Mouse (Mus musculus) retina, postnatal 7 days (tissue): ENCODE results near the gene Dnah1.

Experiments used
- DNase-seq: peaks from one replicate; pipeline ENCODE4 v3.0.0-alpha.2; 2012; ENCODE audit warnings: low read depth, low spot score

Gene Dnah1

GRCm38 (mm10) chr14:31233996-31234591 lies 89.6 kb downstream of the Dnah1 start:
- peak; percentile 84 for DNase-seq

- DNase-seq: no peak
Measured at GRCm38 (mm10) chr14:31233070-31233995, 90.4 kb downstream of the Dnah1 start.

- no peak for DNase-seq
Measured at GRCm38 (mm10) chr14:31232404-31233069, 91.2 kb downstream of the Dnah1 start.

DNA sequence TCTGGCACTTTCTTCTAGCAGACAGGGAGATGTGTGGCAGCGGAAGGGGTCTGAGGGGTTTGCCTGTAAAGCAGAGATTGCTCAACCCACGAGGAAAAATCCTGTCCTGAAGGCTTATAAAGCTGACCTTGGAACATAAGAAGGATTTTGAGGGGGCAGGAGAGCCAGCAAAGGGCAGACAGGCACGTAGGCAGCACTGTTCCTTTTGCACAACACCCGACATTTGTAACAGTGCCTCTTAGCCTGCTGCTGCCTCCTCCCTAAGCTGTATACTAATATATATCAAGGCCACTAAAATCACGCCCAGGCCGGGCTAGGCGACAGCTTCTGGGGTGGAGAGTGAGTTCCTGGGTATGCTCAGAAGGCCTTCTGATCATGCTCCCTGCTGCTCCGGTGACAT lies 93.3 kb downstream of the Dnah1 start:
- no peak for DNase-seq

GRCm38 (mm10) chr14:31228234-31228633 lies 95.5 kb downstream of the Dnah1 start:
- no peak for DNase-seq

GRCm38 (mm10) chr14:31226978-31227377 lies 96.7 kb downstream of the Dnah1 start:
- no peak for DNase-seq

GRCm38 (mm10) chr14:31217666-31218065 lies 106.0 kb downstream of the Dnah1 start, which contains the start of gene Sema3g:
Gene Sema3g, plus strand, starts transcription at chr14:31217860.
- DNase-seq: peak; percentile 63

- no peak for DNase-seq
Measured at GRCm38 (mm10) chr14:31216846-31217245, 106.8 kb downstream of the Dnah1 start, which contains the start of gene Nisch. Gene Nisch, minus strand, starts transcription at chr14:31216946.

DNA sequence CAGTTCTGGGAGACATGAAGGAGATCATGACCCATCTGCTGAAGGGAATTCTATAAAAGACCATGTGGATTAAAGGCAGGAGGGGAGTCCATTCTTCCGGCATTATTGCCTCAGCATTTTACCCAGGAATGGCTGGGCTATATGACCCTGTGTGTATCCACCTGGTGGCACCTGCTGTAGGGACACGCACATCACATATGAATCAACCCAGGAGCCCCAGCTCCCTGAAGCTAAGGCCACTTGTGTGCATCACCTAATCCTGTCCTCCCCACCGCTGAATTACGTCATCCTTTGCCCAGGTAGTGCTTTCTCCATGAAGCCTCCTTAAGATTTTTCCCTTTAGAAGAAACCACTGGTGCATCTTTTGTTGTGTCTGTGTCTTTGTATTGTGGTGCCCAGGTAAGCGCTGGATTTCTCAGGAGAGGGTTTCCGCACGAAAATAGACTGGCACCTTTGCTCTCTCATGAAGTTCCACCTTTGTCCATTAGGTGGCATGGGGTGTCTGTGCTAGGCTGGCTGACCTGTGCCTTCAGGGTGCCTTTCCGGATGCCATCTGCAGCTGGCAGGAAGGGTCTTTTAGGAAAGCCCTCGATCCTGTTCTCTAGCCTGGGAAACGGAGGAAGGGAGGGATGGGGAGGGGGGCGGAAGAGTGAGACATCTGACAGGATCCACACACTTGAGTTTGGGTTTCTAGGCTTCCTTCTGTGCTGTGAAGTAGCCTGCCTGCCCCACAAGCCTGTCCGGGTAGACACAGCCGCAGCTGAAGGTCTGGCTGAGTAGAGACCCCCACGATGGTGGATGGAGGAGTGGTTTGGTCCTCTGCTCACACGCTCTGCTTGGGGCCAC lies 108.3 kb downstream of the Dnah1 start:
- DNase-seq: peak; percentile 65

GRCm38 (mm10) chr14:31214684-31215083 lies 109.0 kb downstream of the Dnah1 start:
- no peak for DNase-seq

DNA sequence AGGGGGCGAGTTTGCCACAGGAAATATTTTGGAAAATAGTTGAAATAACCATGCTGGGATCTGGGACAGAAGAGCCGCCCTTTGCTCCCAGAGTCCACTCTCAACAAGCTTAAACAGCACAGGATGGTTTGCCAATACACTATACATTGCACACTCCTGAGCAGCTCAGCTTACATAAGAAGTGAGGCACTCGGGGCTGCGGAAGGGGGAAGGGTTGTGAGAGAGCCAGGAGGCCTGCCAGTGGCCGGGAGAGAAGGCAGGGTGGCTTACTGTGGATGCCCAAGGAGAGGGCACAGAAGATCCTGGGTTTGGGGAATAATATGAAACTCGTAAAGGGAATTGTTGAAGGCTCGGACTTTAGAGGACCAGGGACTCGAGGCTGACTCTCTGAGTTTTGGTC lies 109.8 kb downstream of the Dnah1 start:
- no peak for DNase-seq

DNA sequence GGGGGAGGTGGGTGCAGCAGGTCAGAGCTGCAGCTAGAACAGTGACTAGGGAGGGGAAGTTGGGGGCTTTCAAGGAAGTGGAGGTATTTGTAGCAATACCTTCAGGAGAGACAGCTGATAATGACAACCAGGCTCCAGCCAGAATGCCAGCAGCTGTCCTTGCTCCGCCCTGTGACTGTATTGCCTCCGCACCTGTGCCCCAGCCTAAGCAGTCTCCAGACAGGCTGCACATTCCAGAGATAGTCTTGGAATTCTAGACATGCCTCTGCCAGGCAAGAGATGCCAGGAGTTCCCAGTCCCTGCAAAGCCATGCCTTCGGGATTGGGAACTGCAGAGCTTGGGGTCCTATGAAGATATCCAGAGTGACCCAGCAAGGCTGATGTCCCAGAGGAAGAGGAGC lies 111.2 kb downstream of the Dnah1 start:
- DNase-seq: no peak

DNA sequence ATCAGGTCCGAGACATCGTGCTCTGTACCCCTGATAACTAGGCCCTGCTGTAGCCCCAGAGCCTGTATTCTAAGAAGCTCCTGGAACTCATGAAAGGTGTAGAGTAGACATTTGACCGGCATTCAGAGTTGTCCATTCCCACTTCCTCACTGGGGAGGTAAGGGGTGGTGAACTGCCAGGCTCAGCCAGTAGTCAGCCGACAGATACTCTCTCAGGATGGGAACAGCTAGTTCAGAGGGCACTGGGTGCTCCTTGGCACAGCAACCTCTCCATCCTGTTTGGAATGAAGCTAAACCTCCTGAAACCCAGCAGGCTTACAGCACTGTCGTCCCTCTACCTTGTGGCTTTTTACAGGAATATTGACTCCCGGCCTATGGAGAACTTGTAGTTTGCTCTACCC lies 111.8 kb downstream of the Dnah1 start:
- DNase-seq: no peak
